Mouse (Mus musculus): ENCODE results near the gene Otud7b. TPM values are rescaled to one million over a fixed set of nuclear protein-coding genes. Genes with fewer than 3 reads are reported as not detected.

Gene Otud7b
- total RNA-seq, 1 experiment, result 23.2 TPM

- no peak for DNase-seq (ENCODE audit: low read depth, low spot score)
- Histone ChIP-seq H3K9me3 (ENCODE audit: control insufficient read depth, insufficient read depth, low read depth, low read length) (no peaks in the 10 kb centered on the region), H3K4me3 (ENCODE audit: insufficient read depth in 1 of 2, low read depth in 1 of 2, low read length in 2 of 2, poor library complexity in 1 of 2, severe bottlenecking in 1 of 2) (no peak overlapping the region), H3K27ac (ENCODE audit: insufficient read depth, low read depth, low read length, poor library complexity, severe bottlenecking) (no peak overlapping the region), H3K36me3 (ENCODE audit: control insufficient read depth, insufficient read depth, low read length, poor library complexity, severe bottlenecking) (no peaks in the 10 kb centered on the region), H3K9ac (ENCODE audit: insufficient read depth, low read depth, low read length, poor library complexity, severe bottlenecking) (no peak overlapping the region), H3K4me1 (ENCODE audit: control insufficient read depth in 2 of 2, insufficient read depth in 2 of 2, low read length in 2 of 2, poor library complexity in 1 of 2) (no peaks in the 10 kb centered on the region)
- no peak for TF ChIP-seq MAFK (IDR thresholded peaks at IDR 0.05; ENCODE audit: insufficient read depth, low read depth, low read length)
- no peak for TF ChIP-seq ZNF384 (IDR thresholded peaks at IDR 0.05; ENCODE audit: low read depth, low read length)
- TF ChIP-seq CHD2 (IDR thresholded peaks at IDR 0.05; ENCODE audit: low read depth, low read length), result no peak
- TF ChIP-seq ZC3H11A (IDR thresholded peaks at IDR 0.05; ENCODE audit: borderline replicate concordance, low read depth, low read length), result no peak
- no peak for TF ChIP-seq HCFC1 (IDR thresholded peaks at IDR 0.05; ENCODE audit: borderline replicate concordance, insufficient read depth, low read length)
- in situ Hi-C loops (cut with MboI; ENCODE audit: low sequenced_read_pairs in 2 of 2, unreplicated experiment in 2 of 2), result no loop called here
These were observed 14.4 kb downstream of the Otud7b start for GRCm38 (mm10) chr3:96118702-96119101.

GRCm38 (mm10) chr3:96124235-96124634, 19.9 kb downstream of the Otud7b start:
- in situ Hi-C loops (cut with MboI; ENCODE audit: low sequenced_read_pairs in 2 of 2, unreplicated experiment in 2 of 2), result no loop called here
- TF ChIP-seq HCFC1 (IDR thresholded peaks at IDR 0.05; ENCODE audit: borderline replicate concordance, insufficient read depth, low read length) (no peak), ZC3H11A (IDR thresholded peaks at IDR 0.05; ENCODE audit: borderline replicate concordance, low read depth, low read length) (no peak), CHD2 (IDR thresholded peaks at IDR 0.05; ENCODE audit: low read depth, low read length) (no peak), ZNF384 (IDR thresholded peaks at IDR 0.05; ENCODE audit: low read depth, low read length) (no peak), MAFK (IDR thresholded peaks at IDR 0.05; ENCODE audit: insufficient read depth, low read depth, low read length) (no peak)
- no peak overlapping the region for H3K4me3 ChIP-seq (ENCODE audit: insufficient read depth in 1 of 2, low read depth in 1 of 2, low read length in 2 of 2, poor library complexity in 1 of 2, severe bottlenecking in 1 of 2)
- H3K4me1 ChIP-seq (ENCODE audit: control insufficient read depth in 2 of 2, insufficient read depth in 2 of 2, low read length in 2 of 2, poor library complexity in 1 of 2), result no peaks in the 10 kb centered on the region
- no peak overlapping the region for H3K9ac ChIP-seq (ENCODE audit: insufficient read depth, low read depth, low read length, poor library complexity, severe bottlenecking)
- H3K9me3 ChIP-seq (ENCODE audit: control insufficient read depth, insufficient read depth, low read depth, low read length), result no peaks in the 10 kb centered on the region
- no peak for DNase-seq (ENCODE audit: low read depth, low spot score)
- H3K27ac ChIP-seq (ENCODE audit: insufficient read depth, low read depth, low read length, poor library complexity, severe bottlenecking), result no peak overlapping the region
- no peaks in the 10 kb centered on the region for H3K36me3 ChIP-seq (ENCODE audit: control insufficient read depth, insufficient read depth, low read length, poor library complexity, severe bottlenecking)

- DNase-seq (ENCODE audit: low read depth, low spot score), result no peak
These were observed 23.8 kb downstream of the Otud7b start for GRCm38 (mm10) chr3:96128128-96128527.

GRCm38 (mm10) chr3:96132478-96132877, 28.2 kb downstream of the Otud7b start:
- Histone ChIP-seq H3K27ac (ENCODE audit: insufficient read depth, low read depth, low read length, poor library complexity, severe bottlenecking) (no peak overlapping the region), H3K9ac (ENCODE audit: insufficient read depth, low read depth, low read length, poor library complexity, severe bottlenecking) (no peak overlapping the region), H3K4me3 (ENCODE audit: insufficient read depth in 1 of 2, low read depth in 1 of 2, low read length in 2 of 2, poor library complexity in 1 of 2, severe bottlenecking in 1 of 2) (no peak overlapping the region), H3K4me1 (ENCODE audit: control insufficient read depth in 2 of 2, insufficient read depth in 2 of 2, low read length in 2 of 2, poor library complexity in 1 of 2) (peaks cover 0 to 3% of the 10 kb centered on the region in 2 experiments; a peak in 1 of 4 replicates), H3K9me3 (ENCODE audit: control insufficient read depth, insufficient read depth, low read depth, low read length) (no peaks in the 10 kb centered on the region), H3K36me3 (ENCODE audit: control insufficient read depth, insufficient read depth, low read length, poor library complexity, severe bottlenecking) (no peaks in the 10 kb centered on the region)
- in situ Hi-C loops (cut with MboI; ENCODE audit: low sequenced_read_pairs in 2 of 2, unreplicated experiment in 2 of 2), result no loop called here
- no peak for TF ChIP-seq HCFC1 (IDR thresholded peaks at IDR 0.05; ENCODE audit: borderline replicate concordance, insufficient read depth, low read length)
- TF ChIP-seq ZNF384 (IDR thresholded peaks at IDR 0.05; ENCODE audit: low read depth, low read length), result no peak
- no peak for TF ChIP-seq ZC3H11A (IDR thresholded peaks at IDR 0.05; ENCODE audit: borderline replicate concordance, low read depth, low read length)
- no peak for TF ChIP-seq MAFK (IDR thresholded peaks at IDR 0.05; ENCODE audit: insufficient read depth, low read depth, low read length)
- no peak for TF ChIP-seq CHD2 (IDR thresholded peaks at IDR 0.05; ENCODE audit: low read depth, low read length)
- DNase-seq (ENCODE audit: low read depth, low spot score), result no peak

More at GRCm38 (mm10) chr3:96128128-96128527, 23.8 kb downstream of the Otud7b start:
- Histone ChIP-seq H3K4me1 (ENCODE audit: control insufficient read depth in 2 of 2, insufficient read depth in 2 of 2, low read length in 2 of 2, poor library complexity in 1 of 2) (no peaks in the 10 kb centered on the region), H3K9me3 (ENCODE audit: control insufficient read depth, insufficient read depth, low read depth, low read length) (no peaks in the 10 kb centered on the region), H3K36me3 (ENCODE audit: control insufficient read depth, insufficient read depth, low read length, poor library complexity, severe bottlenecking) (no peaks in the 10 kb centered on the region), H3K27ac (ENCODE audit: insufficient read depth, low read depth, low read length, poor library complexity, severe bottlenecking) (no peak overlapping the region), H3K4me3 (ENCODE audit: insufficient read depth in 1 of 2, low read depth in 1 of 2, low read length in 2 of 2, poor library complexity in 1 of 2, severe bottlenecking in 1 of 2) (no peak overlapping the region), H3K9ac (ENCODE audit: insufficient read depth, low read depth, low read length, poor library complexity, severe bottlenecking) (no peak overlapping the region)
- TF ChIP-seq HCFC1 (IDR thresholded peaks at IDR 0.05; ENCODE audit: borderline replicate concordance, insufficient read depth, low read length) (no peak), MAFK (IDR thresholded peaks at IDR 0.05; ENCODE audit: insufficient read depth, low read depth, low read length) (no peak)
- in situ Hi-C loops (cut with MboI; ENCODE audit: low sequenced_read_pairs in 2 of 2, unreplicated experiment in 2 of 2), result no loop called here

- Histone ChIP-seq H3K4me1 (ENCODE audit: control insufficient read depth in 2 of 2, insufficient read depth in 2 of 2, low read length in 2 of 2, poor library complexity in 1 of 2) (peaks cover 0 to 3% of the 10 kb centered on the region in 2 experiments; a peak in 1 of 4 replicates), H3K27ac (ENCODE audit: insufficient read depth, low read depth, low read length, poor library complexity, severe bottlenecking) (no peak overlapping the region), H3K9ac (ENCODE audit: insufficient read depth, low read depth, low read length, poor library complexity, severe bottlenecking) (no peak overlapping the region), H3K36me3 (ENCODE audit: control insufficient read depth, insufficient read depth, low read length, poor library complexity, severe bottlenecking) (no peaks in the 10 kb centered on the region), H3K4me3 (ENCODE audit: insufficient read depth in 1 of 2, low read depth in 1 of 2, low read length in 2 of 2, poor library complexity in 1 of 2, severe bottlenecking in 1 of 2) (no peak overlapping the region), H3K9me3 (ENCODE audit: control insufficient read depth, insufficient read depth, low read depth, low read length) (no peaks in the 10 kb centered on the region)
- TF ChIP-seq ZNF384 (IDR thresholded peaks at IDR 0.05; ENCODE audit: low read depth, low read length) (no peak), ZC3H11A (IDR thresholded peaks at IDR 0.05; ENCODE audit: borderline replicate concordance, low read depth, low read length) (no peak), HCFC1 (IDR thresholded peaks at IDR 0.05; ENCODE audit: borderline replicate concordance, insufficient read depth, low read length) (no peak), MAFK (IDR thresholded peaks at IDR 0.05; ENCODE audit: insufficient read depth, low read depth, low read length) (no peak), CHD2 (IDR thresholded peaks at IDR 0.05; ENCODE audit: low read depth, low read length) (no peak)
- no peak for DNase-seq (ENCODE audit: low read depth, low spot score)
- in situ Hi-C loops (cut with MboI; ENCODE audit: low sequenced_read_pairs in 2 of 2, unreplicated experiment in 2 of 2), result no loop called here
These were observed 29.1 kb downstream of the Otud7b start for GRCm38 (mm10) chr3:96133327-96133905.
